Mouse (Mus musculus) intestine, embryonic 16.5 days (tissue): Measurements from ENCODE around the gene Lmo3. TPM values are rescaled to one million over a fixed set of nuclear protein-coding genes. Genes with fewer than 3 reads are reported as not detected.
A peak's percentile ranks its signal among the peaks of the same experiment; 100 is the strongest.

ENCODE experiments used
- ATAC-seq: fragments of 200-750 bp; cut with Nextera tagmentation; 2 replicates; pipeline ENCODE4 v1.8.0; 2017; ENCODE audit warnings: moderate TSS enrichment, moderate library complexity
- H3K27ac ChIP-seq: fragments of 300-500 bp; sonication (generic); 2 replicates; pipeline ENCODE4 v1.5.1; 2014; ENCODE audit warnings: mild to moderate bottlenecking, low read length
- H3K27me3 ChIP-seq: fragments of 300-500 bp; sonication (generic); replicated peaks from 2 replicates; pipeline ENCODE4 v1.6.1; 2014; ENCODE audit warnings: low read length, control low read depth, mixed read lengths; ENCODE audit not compliant: control insufficient read depth, insufficient read depth
- H3K36me3 ChIP-seq: fragments of 300-500 bp; sonication (generic); 2 replicates; pipeline ENCODE4 v1.6.1; 2014; ENCODE audit warnings: low read length, control low read depth; ENCODE audit not compliant: control insufficient read depth, insufficient read depth
- H3K4me1 ChIP-seq: fragments of 300-500 bp; sonication (generic); 2 replicates; pipeline ENCODE4 v1.6.1; 2014; ENCODE audit warnings: low read length, control low read depth, mixed read lengths; ENCODE audit not compliant: control insufficient read depth, insufficient read depth
- H3K4me2 ChIP-seq: fragments of 300-500 bp; sonication (generic); 2 replicates; pipeline ENCODE4 v1.6.1; 2014; ENCODE audit warnings: low read depth, low read length, control low read depth
- H3K4me3 ChIP-seq: fragments of 300-500 bp; sonication (generic); 2 replicates; pipeline ENCODE4 v1.5.1; 2014; ENCODE audit warnings: mild to moderate bottlenecking, low read length
- H3K9ac ChIP-seq: fragments of 300-500 bp; sonication (generic); 2 replicates; pipeline ENCODE4 v1.6.1; 2014; ENCODE audit warnings: low read depth, low read length
- H3K9me3 ChIP-seq: fragments of 300-500 bp; sonication (generic); 2 replicates; pipeline ENCODE4 v1.6.1; 2016; ENCODE audit warnings: low read length, control low read depth; ENCODE audit not compliant: control insufficient read depth
- WGBS: fragments of 180-500 bp; shearing (Covaris S2); extraction: QIAGEN DNeasy Blood & Tissue Kit; methylation state at CpG from one replicate; pipeline ENCODE4 v1.1.7; 2014; 5-methylcytosine and 5-hydroxymethylcytosine counted together
- polyA plus RNA-seq: library from polyadenylated mRNA; unstranded; fragments of >200 nt; fragmentation: Nextera tagmentation; extraction: Ambion mirVana; gene quantifications from 2 replicates; pipeline ENCODE4 v1.2.1, GENCODE M21; 2015

Gene Lmo3
- polyA plus RNA-seq, 1 experiment from 2014 or later, result 13.3 TPM

- WGBS, result 66% methylated on average over 7 of the region's 7 CpGs
- no peak for ATAC-seq
- H3K27ac ChIP-seq, result no peak overlapping the region
These were observed 29.6 kb downstream of the Lmo3 start for GRCm38 (mm10) chr6:138552144-138552543.

GRCm38 (mm10) chr6:138534879-138535278 is 46.9 kb downstream of the Lmo3 start:
- no peaks in the 10 kb centered on the region for H3K4me1 ChIP-seq
- no peaks in the 10 kb centered on the region for H3K36me3 ChIP-seq
- ATAC-seq, result no peak
- H3K9ac ChIP-seq, result no peak overlapping the region
- WGBS, result 76% methylated on average over 2 of the region's 2 CpGs
- H3K9me3 ChIP-seq, result no peaks in the 10 kb centered on the region
- H3K4me2 ChIP-seq, result no peak overlapping the region
- no peak overlapping the region for H3K4me3 ChIP-seq
- no peak overlapping the region for H3K27ac ChIP-seq
- no peaks in the 10 kb centered on the region for H3K27me3 ChIP-seq

More at GRCm38 (mm10) chr6:138552144-138552543, 29.6 kb downstream of the Lmo3 start:
- Histone ChIP-seq H3K9ac (no peak overlapping the region), H3K4me3 (no peak overlapping the region), H3K4me1 (no peaks in the 10 kb centered on the region), H3K27me3 (no peaks in the 10 kb centered on the region), H3K36me3 (no peaks in the 10 kb centered on the region), H3K4me2 (no peak overlapping the region), H3K9me3 (no peaks in the 10 kb centered on the region)

DNA sequence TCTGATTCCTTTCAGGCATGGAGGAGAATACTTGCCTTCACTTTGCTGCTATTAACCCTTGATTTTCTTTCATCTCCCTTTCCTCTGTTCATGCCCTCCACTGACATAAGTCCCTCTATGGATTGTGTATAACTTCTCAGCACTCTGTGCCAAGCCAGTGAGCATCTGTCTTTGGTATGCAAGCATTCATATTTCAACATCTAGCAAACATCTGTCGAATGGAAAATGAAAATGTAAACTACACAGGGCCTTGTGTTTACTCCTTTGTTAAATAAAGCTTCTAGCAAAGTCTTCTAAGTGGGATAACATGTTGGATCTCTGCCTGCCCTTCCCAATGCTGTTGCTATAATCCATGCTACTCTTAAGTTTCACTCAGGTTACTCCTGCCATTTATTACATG is 75.1 kb downstream of the Lmo3 start:
- peak; percentile 63 for ATAC-seq

DNA sequence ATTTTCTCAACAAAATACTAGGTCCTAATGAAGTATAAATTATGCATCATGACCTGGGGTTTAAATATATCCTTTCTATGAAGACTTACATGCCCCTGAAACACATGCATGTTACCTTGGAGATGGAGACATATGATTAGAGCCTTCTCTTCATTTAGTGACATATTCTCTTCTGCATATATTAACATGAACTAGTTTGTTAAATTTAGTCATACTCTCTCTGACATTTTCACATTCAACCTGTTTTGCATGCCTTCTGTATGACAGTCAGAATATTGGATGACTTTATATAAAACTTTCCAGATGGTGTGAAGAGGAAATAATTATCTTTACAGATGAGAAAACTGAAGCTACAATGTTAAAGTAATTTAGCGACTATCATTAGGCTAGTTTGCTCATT is 77.8 kb downstream of the Lmo3 start:
- H3K4me2 ChIP-seq, result no peak overlapping the region
- ATAC-seq, result no peak
- 0 out of 2 replicates have a peak, but pooled peaks cover 2% of the 10 kb centered on the region for H3K4me1 ChIP-seq
- H3K4me3 ChIP-seq, result no peak overlapping the region
- H3K27me3 ChIP-seq, result no peaks in the 10 kb centered on the region
- no peaks in the 10 kb centered on the region for H3K9me3 ChIP-seq
- 84% methylated on average over 1 of the region's 1 CpGs for WGBS
- H3K36me3 ChIP-seq, result no peaks in the 10 kb centered on the region
- no peak overlapping the region for H3K9ac ChIP-seq
- no peak overlapping the region for H3K27ac ChIP-seq

More for the DNA sequence above, 75.1 kb downstream of the Lmo3 start:
- no peak overlapping the region for H3K4me2 ChIP-seq
- no peak overlapping the region for H3K27ac ChIP-seq
- H3K9me3 ChIP-seq, result no peaks in the 10 kb centered on the region
- no peaks in the 10 kb centered on the region for H3K27me3 ChIP-seq
- no peak overlapping the region for H3K9ac ChIP-seq
- no peaks in the 10 kb centered on the region for H3K36me3 ChIP-seq
- no peak overlapping the region for H3K4me3 ChIP-seq
- H3K4me1 ChIP-seq, result 0 out of 2 replicates have a peak, but pooled peaks cover 2% of the 10 kb centered on the region
- 34% methylated on average over 1 of the region's 1 CpGs for WGBS

DNA sequence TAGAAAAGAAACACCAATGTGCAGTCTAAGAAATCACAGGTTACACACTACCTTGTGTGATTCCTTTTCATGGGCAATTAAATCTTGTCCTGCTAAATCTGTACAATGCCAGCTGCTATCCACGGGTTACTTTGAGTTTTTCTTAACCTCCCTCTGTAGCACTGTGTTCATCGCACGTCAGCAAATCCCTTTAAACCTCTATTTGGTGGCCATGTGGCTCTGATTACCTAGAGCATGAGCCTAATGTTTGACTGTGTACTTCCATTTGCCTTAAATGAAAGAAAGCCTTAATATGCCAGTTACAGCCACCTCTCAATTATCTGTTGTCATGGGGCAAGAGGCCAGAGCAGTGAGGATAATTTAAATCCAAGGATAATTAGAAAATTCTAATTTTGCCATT is 98.9 kb downstream of the Lmo3 start:
- Histone ChIP-seq H3K4me1 (no peaks in the 10 kb centered on the region), H3K27me3 (no peaks in the 10 kb centered on the region), H3K4me3 (no peak overlapping the region), H3K27ac (no peak overlapping the region), H3K9ac (no peak overlapping the region), H3K9me3 (no peaks in the 10 kb centered on the region), H3K4me2 (no peak overlapping the region), H3K36me3 (no peaks in the 10 kb centered on the region)
- no peak for ATAC-seq
- 80% methylated on average over 3 of the region's 3 CpGs for WGBS

DNA sequence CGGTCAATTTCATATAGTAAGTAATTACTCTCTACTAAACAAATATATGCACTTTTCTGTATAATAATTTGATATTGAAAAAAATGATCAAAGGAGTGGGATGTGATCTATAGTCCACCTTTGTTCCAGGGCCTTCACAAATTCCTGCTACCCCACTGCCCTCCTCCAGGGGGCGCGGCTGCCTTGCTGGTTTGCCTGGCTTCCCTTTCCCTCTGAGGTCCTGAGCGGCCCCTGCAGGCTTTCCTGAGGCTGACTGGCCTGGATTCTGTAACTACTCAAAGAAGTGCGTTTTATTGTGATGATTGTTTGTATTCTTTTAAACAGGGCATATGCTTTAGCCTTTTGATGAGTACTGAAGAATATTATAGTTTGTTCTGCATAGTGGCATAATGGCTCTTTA is 104.2 kb downstream of the Lmo3 start:
- peak; percentile 48; the same call in 1 of the 2 replicates for ATAC-seq
- WGBS, result 19% methylated on average over 5 of the region's 5 CpGs
- no peak overlapping the region for H3K9ac ChIP-seq
- no peaks in the 10 kb centered on the region for H3K4me1 ChIP-seq
- H3K27ac ChIP-seq, result no peak overlapping the region
- no peak overlapping the region for H3K4me3 ChIP-seq
- no peaks in the 10 kb centered on the region for H3K27me3 ChIP-seq
- H3K9me3 ChIP-seq, result no peaks in the 10 kb centered on the region
- H3K4me2 ChIP-seq, result no peak overlapping the region
- H3K36me3 ChIP-seq, result no peaks in the 10 kb centered on the region

- 64% methylated on average over 4 of the region's 4 CpGs for WGBS
- H3K9ac ChIP-seq, result no peak overlapping the region
- H3K27ac ChIP-seq, result no peak overlapping the region
- H3K27me3 ChIP-seq, result no peaks in the 10 kb centered on the region
- H3K4me2 ChIP-seq, result no peak overlapping the region
- no peaks in the 10 kb centered on the region for H3K4me1 ChIP-seq
- no peak overlapping the region for H3K4me3 ChIP-seq
- no peak for ATAC-seq
- H3K36me3 ChIP-seq, result no peaks in the 10 kb centered on the region
- H3K9me3 ChIP-seq, result no peaks in the 10 kb centered on the region
These were observed 112.6 kb downstream of the Lmo3 start for GRCm38 (mm10) chr6:138469204-138469603.

- Histone ChIP-seq H3K36me3 (no peaks in the 10 kb centered on the region), H3K27me3 (no peaks in the 10 kb centered on the region), H3K9ac (no peak overlapping the region), H3K4me1 (no peaks in the 10 kb centered on the region), H3K4me2 (no peak overlapping the region), H3K27ac (no peak overlapping the region), H3K9me3 (no peaks in the 10 kb centered on the region), H3K4me3 (no peak overlapping the region)
- 78% methylated on average over 3 of the region's 3 CpGs for WGBS
- ATAC-seq, result no peak
These were observed 137.2 kb downstream of the Lmo3 start for GRCm38 (mm10) chr6:138444515-138445048.

DNA sequence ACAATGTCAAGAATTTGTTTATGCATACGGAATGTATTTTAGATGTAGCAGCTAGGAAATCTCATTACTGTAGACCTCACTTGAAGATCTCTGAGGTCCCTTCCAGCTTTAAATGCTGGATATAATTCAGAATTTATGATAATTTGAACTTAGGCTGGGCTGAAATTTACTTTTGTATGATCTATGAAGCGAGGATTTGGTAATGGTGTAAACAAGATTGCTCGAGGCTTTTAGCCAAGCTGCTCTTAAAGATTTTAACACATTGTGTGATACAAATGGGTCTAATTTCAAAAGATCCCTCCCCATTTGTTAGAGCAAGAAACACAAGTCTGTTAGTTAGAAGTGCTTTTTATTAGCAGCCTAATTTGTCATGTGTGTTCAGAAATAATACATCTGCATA is 144.4 kb downstream of the Lmo3 start:
- no peak overlapping the region for H3K4me3 ChIP-seq

GRCm38 (mm10) chr6:138436813-138437212 is 145.0 kb downstream of the Lmo3 start:
- Histone ChIP-seq H3K27me3 (no peaks in the 10 kb centered on the region), H3K36me3 (no peaks in the 10 kb centered on the region), H3K27ac (no peak overlapping the region), H3K4me1 (no peaks in the 10 kb centered on the region), H3K9ac (no peak overlapping the region), H3K9me3 (no peaks in the 10 kb centered on the region), H3K4me2 (no peak overlapping the region), H3K4me3 (no peak overlapping the region)
- WGBS, result 47% methylated on average over 3 of the region's 3 CpGs
- no peak for ATAC-seq

More for the DNA sequence above, 144.4 kb downstream of the Lmo3 start:
- H3K9me3 ChIP-seq, result no peaks in the 10 kb centered on the region
- no peaks in the 10 kb centered on the region for H3K36me3 ChIP-seq
- no peak overlapping the region for H3K27ac ChIP-seq
- 51% methylated on average over 3 of the region's 3 CpGs for WGBS
- H3K9ac ChIP-seq, result no peak overlapping the region
- no peaks in the 10 kb centered on the region for H3K27me3 ChIP-seq
- no peaks in the 10 kb centered on the region for H3K4me1 ChIP-seq
- H3K4me2 ChIP-seq, result no peak overlapping the region
- peak; percentile 31; the same call in 1 of the 2 replicates for ATAC-seq
